8 mouse cellular contexts compared by ENCODE assay signal in the genomic region with DNA sequence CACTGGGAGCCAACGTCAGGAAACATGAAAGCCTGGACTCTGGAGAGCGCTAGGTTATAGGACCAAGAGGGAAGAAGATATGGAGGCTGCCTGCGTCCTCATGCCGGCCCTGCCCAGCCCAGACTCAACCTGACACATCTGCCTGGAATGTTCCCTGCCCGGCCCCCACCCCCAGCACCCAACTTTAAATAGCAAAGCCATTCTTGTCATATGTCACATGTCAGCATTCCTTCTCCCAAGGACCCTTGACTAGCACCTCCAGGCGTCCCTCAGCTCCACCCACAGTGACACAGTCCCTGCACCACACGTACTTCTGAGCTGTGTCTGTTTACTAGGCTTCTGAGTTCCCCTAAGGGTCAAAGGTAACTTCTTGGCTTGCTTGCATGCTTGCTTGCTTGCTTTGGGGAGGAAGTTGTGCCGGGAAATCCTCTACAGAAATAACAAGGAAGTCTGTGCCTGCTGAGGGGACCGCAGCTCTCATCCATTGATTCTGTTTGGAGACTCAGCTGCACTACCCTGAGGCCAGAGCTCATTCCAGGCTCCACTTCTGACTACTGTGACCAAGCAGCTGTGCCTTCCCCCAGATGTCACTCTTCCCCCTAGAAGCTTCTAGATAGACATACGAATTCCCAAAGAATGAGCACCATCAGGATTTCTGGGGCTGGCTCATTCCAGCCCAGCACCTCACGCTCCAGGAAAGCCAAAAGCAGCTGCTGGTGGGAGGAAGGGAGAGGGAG. TPM values are rescaled to one million over a fixed set of nuclear protein-coding genes. Genes with fewer than 3 reads are reported as not detected.
DNase-seq lines count a peak whose midpoint lies in the region; ATAC-seq and TF ChIP-seq lines count a peak whose summit lies in the region.

No protein-coding gene starts in this region.

- peak overlapping the region; percentile 88 for H3K27ac ChIP-seq in embryonic facial prominence, embryonic 14.5 days (replicated peaks; ENCODE audit: low read depth, low read length)
- peak overlapping the region; percentile 96 for H3K27ac ChIP-seq in hindbrain, embryonic 14.5 days
- H3K27ac ChIP-seq in limb, embryonic 15.5 days = peak overlapping the region; percentile 93
- H3K27ac ChIP-seq in midbrain, postnatal 0 days (ENCODE audit: low read depth, low read length) = peak overlapping the region; percentile 98

- WGBS in embryonic facial prominence, embryonic 14.5 days = 12% methylated on average over 8 of the region's 11 CpGs
- WGBS in hindbrain, embryonic 14.5 days = 50% methylated on average over 11 of the region's 11 CpGs
- 23% methylated on average over 11 of the region's 11 CpGs for WGBS in limb, embryonic 15.5 days
- 56% methylated on average over 11 of the region's 11 CpGs for WGBS in midbrain, postnatal 0 days

- peak; percentile 67 for DNase-seq in retina, postnatal 1 day
- DNase-seq in retina, embryonic 14.5 days (ENCODE audit: low spot score) = no peak
- DNase-seq in embryonic facial prominence, embryonic 14.5 days (ENCODE audit: low spot score) = peak; percentile 84
- DNase-seq in hindbrain, embryonic 14.5 days (ENCODE audit: low spot score) = no peak
- DNase-seq in midbrain, postnatal 0 days (ENCODE audit: low spot score) = no peak
- no peak for DNase-seq in cerebellum, postnatal 14 days
- no peak for DNase-seq in thymus, postnatal 4 days

- ATAC-seq in embryonic facial prominence, embryonic 14.5 days (ENCODE audit: low read depth) = peak; percentile 45; the same call in 1 of the 2 replicates
- ATAC-seq in hindbrain, embryonic 14.5 days (ENCODE audit: low FRiP score) = no peak
- peak; percentile 33; the same call in 1 of the 2 replicates for ATAC-seq in limb, embryonic 15.5 days (ENCODE audit: insufficient number of reproducible peaks, low FRiP score, low TSS enrichment, low read depth)
- no peak for ATAC-seq in midbrain, postnatal 0 days (ENCODE audit: low FRiP score)

- peak overlapping the region; percentile 28 for H3K4me2 ChIP-seq in embryonic facial prominence, embryonic 14.5 days (ENCODE audit: low read depth, low read length)
- no peak overlapping the region; the same call in 1 of the 2 replicates for H3K4me2 ChIP-seq in hindbrain, embryonic 14.5 days (replicated peaks)
- peak overlapping the region; percentile 4; the same call in 1 of the 2 replicates for H3K4me2 ChIP-seq in limb, embryonic 15.5 days
- H3K4me2 ChIP-seq in midbrain, postnatal 0 days (ENCODE audit: low read depth, low read length, poor library complexity, severe bottlenecking) = no peak overlapping the region

- H3K27me3 ChIP-seq in embryonic facial prominence, embryonic 14.5 days (replicated peaks; ENCODE audit: control insufficient read depth, insufficient read depth, low read length) = no peaks in the 10 kb centered on the region
- H3K27me3 ChIP-seq in hindbrain, embryonic 14.5 days (ENCODE audit: control insufficient read depth, insufficient read depth, low read length) = no peaks in the 10 kb centered on the region
- H3K27me3 ChIP-seq in limb, embryonic 15.5 days = no peaks in the 10 kb centered on the region
- no peaks in the 10 kb centered on the region for H3K27me3 ChIP-seq in midbrain, postnatal 0 days (ENCODE audit: insufficient read depth, low read length)

- peak overlapping the region; percentile 16 for H3K9ac ChIP-seq in embryonic facial prominence, embryonic 14.5 days (ENCODE audit: low read depth, low read length)
- peak overlapping the region; percentile 2; the same call in 1 of the 2 replicates for H3K9ac ChIP-seq in hindbrain, embryonic 14.5 days
- no peak overlapping the region for H3K9ac ChIP-seq in limb, embryonic 15.5 days
- 0 out of 2 replicates have a peak overlapping the region, but pooled peaks have one; percentile 19 for H3K9ac ChIP-seq in midbrain, postnatal 0 days (replicated peaks; ENCODE audit: low read length, poor library complexity, severe bottlenecking)

- TF ChIP-seq CTCF in midbrain, postnatal 0 days (IDR thresholded peaks at IDR 0.05) = no peak

- H3K4me1 ChIP-seq in embryonic facial prominence, embryonic 14.5 days (ENCODE audit: control insufficient read depth, insufficient read depth, low read length) = peaks cover 48% of the 10 kb centered on the region
- peaks cover 51% of the 10 kb centered on the region for H3K4me1 ChIP-seq in hindbrain, embryonic 14.5 days (replicated peaks; ENCODE audit: control insufficient read depth, insufficient read depth, low read length)
- H3K4me1 ChIP-seq in limb, embryonic 15.5 days = peaks cover 74% of the 10 kb centered on the region
- peaks cover 24% of the 10 kb centered on the region for H3K4me1 ChIP-seq in midbrain, postnatal 0 days (ENCODE audit: insufficient read depth, low read length)

- no peaks in the 10 kb centered on the region for H3K36me3 ChIP-seq in embryonic facial prominence, embryonic 14.5 days (ENCODE audit: control insufficient read depth, insufficient read depth, low read length)
- H3K36me3 ChIP-seq in hindbrain, embryonic 14.5 days (replicated peaks; ENCODE audit: control insufficient read depth, insufficient read depth) = no peaks in the 10 kb centered on the region
- no peaks in the 10 kb centered on the region for H3K36me3 ChIP-seq in limb, embryonic 15.5 days
- H3K36me3 ChIP-seq in midbrain, postnatal 0 days (ENCODE audit: insufficient read depth, low read length) = no peaks in the 10 kb centered on the region

- H3K9me3 ChIP-seq in embryonic facial prominence, embryonic 14.5 days (ENCODE audit: control insufficient read depth, low read length) = no peaks in the 10 kb centered on the region
- H3K9me3 ChIP-seq in hindbrain, embryonic 14.5 days (ENCODE audit: control insufficient read depth, low read length) = no peaks in the 10 kb centered on the region
- no peaks in the 10 kb centered on the region for H3K9me3 ChIP-seq in limb, embryonic 15.5 days
- no peaks in the 10 kb centered on the region for H3K9me3 ChIP-seq in midbrain, postnatal 0 days (ENCODE audit: low read length)

- H3K4me3 ChIP-seq in embryonic facial prominence, embryonic 14.5 days (ENCODE audit: low read depth, low read length) = no peak overlapping the region
- no peak overlapping the region for H3K4me3 ChIP-seq in hindbrain, embryonic 14.5 days (replicated peaks; ENCODE audit: low read length)
- no peak overlapping the region for H3K4me3 ChIP-seq in limb, embryonic 15.5 days
- no peak overlapping the region for H3K4me3 ChIP-seq in midbrain, postnatal 0 days (ENCODE audit: low read depth, low read length)

RNA-seq across cellular contexts. Expression of gene Scyl1, which starts 39.1 kb away (rescaled TPM):
- polyA plus RNA-seq in embryonic facial prominence, embryonic 14.5 days (2014; fragmentation: Nextera tagmentation; extraction: Ambion mirVana) = 78.3 and 79.8 TPM in 2 replicates
- polyA plus RNA-seq in hindbrain, embryonic 14.5 days (2014; fragmentation: Nextera tagmentation; extraction: Ambion mirVana) = 73.5 and 76.7 TPM in 2 replicates
- 81.6 and 85.1 TPM in 2 replicates for polyA plus RNA-seq in limb, embryonic 15.5 days (2015; fragmentation: Nextera tagmentation; extraction: Ambion mirVana)
- total RNA-seq in midbrain, postnatal 0 days (2014; rRNA removed) = 95.2 and 108 TPM in 2 replicates
- polyA plus RNA-seq in midbrain, postnatal 0 days (2015; fragmentation: Nextera tagmentation; extraction: Ambion mirVana) = 84.2 and 85.8 TPM in 2 replicates

Comparison
In these comparisons a context has a peak if more than half of its experiments do, and no peak if none do; other contexts are left out.
1. DNase-seq: peak in retina, postnatal 1 day (single experiment) and embryonic facial prominence, embryonic 14.5 days (single experiment); none in retina, embryonic 14.5 days (single experiment), hindbrain, embryonic 14.5 days (single experiment), midbrain, postnatal 0 days (single experiment), cerebellum, postnatal 14 days (0 of 2) and thymus, postnatal 4 days (single experiment).
2. ATAC-seq: peak in embryonic facial prominence, embryonic 14.5 days (single experiment) and limb, embryonic 15.5 days (single experiment); none in hindbrain, embryonic 14.5 days (single experiment) and midbrain, postnatal 0 days (single experiment).
3. H3K4me2 ChIP-seq: peak in embryonic facial prominence, embryonic 14.5 days (single experiment) and limb, embryonic 15.5 days (single experiment); none in hindbrain, embryonic 14.5 days (single experiment) and midbrain, postnatal 0 days (single experiment).
4. Peak in every context shown above with its lines, with median percentiles within 50 percentile points of each other: H3K27ac ChIP-seq.